Mouse (Mus musculus): ENCODE data around the gene Kcnh8. TPM values are rescaled to one million over a fixed set of nuclear protein-coding genes. Genes with fewer than 3 reads are reported as not detected.

The Kcnh8 gene
- polyA plus RNA-seq (2012; rRNA removed), result 0.01 and 0.05 TPM in 2 replicates

GRCm38 (mm10) chr17:52602093-52602780, at the start of gene Kcnh8:
Gene Kcnh8 (plus strand): TSS chr17:52602709.

Measured in liver, embryonic 18 days (tissue).